Mouse (Mus musculus) kidney, adult 2 months (tissue): Measurements from ENCODE around the gene Park7. TPM values are rescaled to one million over a fixed set of nuclear protein-coding genes. Genes with fewer than 3 reads are reported as not detected.
"Not testable (repeated sequence)": the region's sequence is repeated elsewhere in the genome, so short reads cannot be mapped to it uniquely, and the experiment has no call there.

ENCODE experiments used
- DNase-seq: peaks from one replicate; pipeline ENCODE4 v3.0.0; 2021
- H3K27ac ChIP-seq: fragments of 200-500 bp; 2 replicates; pipeline ENCODE4 v1.5.1; 2012; ENCODE audit warnings: low read depth, low read length, control low read depth, inconsistent platforms; ENCODE audit not compliant: insufficient read depth
- H3K27me3 ChIP-seq: fragments of 200-500 bp; replicated peaks from 2 replicates; pipeline ENCODE4 v1.6.1; 2012; ENCODE audit warnings: mild to moderate bottlenecking, moderate library complexity, low read length, inconsistent platforms; ENCODE audit not compliant: control insufficient read depth, insufficient read depth
- H3K36me3 ChIP-seq: fragments of 200-500 bp; 2 replicates; pipeline ENCODE4 v1.6.1; 2012; ENCODE audit warnings: mild to moderate bottlenecking, moderate library complexity, low read length, inconsistent platforms; ENCODE audit not compliant: control insufficient read depth, insufficient read depth
- H3K4me1 ChIP-seq: fragments of 200-500 bp; 2 replicates; pipeline ENCODE4 v1.6.1; 2011; ENCODE audit warnings: low read length; ENCODE audit not compliant: control insufficient read depth, insufficient read depth
- H3K4me3 ChIP-seq: fragments of 200-500 bp; 2 replicates; pipeline ENCODE4 v1.5.1; 2011; ENCODE audit warnings: mild to moderate bottlenecking, low read depth, low read length, control low read depth; ENCODE audit not compliant: insufficient read depth
- CTCF ChIP-seq: fragments of 200-500 bp; conservative IDR thresholded peaks from 2 replicates; pipeline ENCODE4 v1.5.1; 2011; ENCODE audit warnings: low read depth, mild to moderate bottlenecking, control low read depth, low read length, moderate library complexity, mixed read lengths; ENCODE audit not compliant: insufficient read depth, insufficient read length
- POLR2A ChIP-seq: fragments of 200-500 bp; IDR thresholded peaks from one replicate; pipeline ENCODE4 v1.6.1; 2011; ENCODE audit warnings: low read depth, low read length, control low read depth
- WGBS: fragments of 180-500 bp; shearing (Covaris S2); methylation state at CpG from one replicate; pipeline ENCODE4 v1.1.7; 2018; 5-methylcytosine and 5-hydroxymethylcytosine counted together
- polyA plus RNA-seq: library from polyadenylated mRNA; depleted of rRNA; stranded (reverse); fragments of >200 nt; gene quantifications from 2 replicates; pipeline ENCODE4 v1.2.3, GENCODE M21; 2012

The Park7 gene
- polyA plus RNA-seq, 1 experiment, result 444 TPM

DNA sequence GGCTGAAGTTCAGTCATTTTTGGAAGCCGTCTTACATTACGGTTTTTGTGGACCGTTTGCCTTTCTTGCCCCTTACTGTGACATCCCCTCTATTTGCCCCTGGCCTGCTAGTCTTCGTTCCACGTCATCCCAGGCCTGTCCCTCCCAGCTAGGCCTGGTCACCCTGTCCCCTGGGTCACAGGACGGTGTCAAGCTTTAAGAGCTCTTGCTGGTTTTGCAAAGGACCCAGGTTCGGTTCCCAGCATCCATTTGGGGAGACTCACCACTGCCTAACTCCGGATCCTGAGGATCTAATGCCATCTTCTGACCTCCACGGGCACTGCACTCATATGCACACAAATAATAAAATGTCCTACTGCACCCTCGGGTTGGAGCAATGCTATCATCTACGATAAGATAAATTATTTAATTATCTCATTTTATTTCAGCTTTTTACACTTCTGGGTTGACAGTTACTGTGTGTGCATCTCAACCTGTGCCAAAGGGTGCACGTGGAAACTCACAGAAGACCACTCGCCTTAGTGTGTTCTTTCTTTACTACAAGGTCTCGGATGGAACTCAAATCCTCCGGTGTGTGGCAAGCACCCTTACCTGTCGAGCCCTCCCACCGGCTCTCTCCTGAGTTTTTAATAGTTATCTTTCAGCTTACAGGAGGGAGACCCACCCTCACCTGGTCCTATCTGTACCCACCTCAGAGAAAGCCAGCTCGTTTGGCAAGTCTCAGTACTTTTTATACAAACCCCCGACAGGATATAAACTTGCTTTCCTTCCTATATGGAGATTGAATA, 3.9 kb downstream of the Park7 start:
- WGBS, result 85% methylated on average over 19 of the region's 19 CpGs
- no peak for DNase-seq
- no peak for TF ChIP-seq CTCF
- Histone ChIP-seq H3K36me3 (peaks cover 3% of the 10 kb centered on the region), H3K4me1 (peaks cover 18% of the 10 kb centered on the region; the same call in 1 of the 2 replicates), H3K4me3 (peak overlapping the region; percentile 3; the same call in 1 of the 2 replicates), H3K27me3 (no peaks in the 10 kb centered on the region), H3K27ac (peak overlapping the region; percentile 69)

DNA sequence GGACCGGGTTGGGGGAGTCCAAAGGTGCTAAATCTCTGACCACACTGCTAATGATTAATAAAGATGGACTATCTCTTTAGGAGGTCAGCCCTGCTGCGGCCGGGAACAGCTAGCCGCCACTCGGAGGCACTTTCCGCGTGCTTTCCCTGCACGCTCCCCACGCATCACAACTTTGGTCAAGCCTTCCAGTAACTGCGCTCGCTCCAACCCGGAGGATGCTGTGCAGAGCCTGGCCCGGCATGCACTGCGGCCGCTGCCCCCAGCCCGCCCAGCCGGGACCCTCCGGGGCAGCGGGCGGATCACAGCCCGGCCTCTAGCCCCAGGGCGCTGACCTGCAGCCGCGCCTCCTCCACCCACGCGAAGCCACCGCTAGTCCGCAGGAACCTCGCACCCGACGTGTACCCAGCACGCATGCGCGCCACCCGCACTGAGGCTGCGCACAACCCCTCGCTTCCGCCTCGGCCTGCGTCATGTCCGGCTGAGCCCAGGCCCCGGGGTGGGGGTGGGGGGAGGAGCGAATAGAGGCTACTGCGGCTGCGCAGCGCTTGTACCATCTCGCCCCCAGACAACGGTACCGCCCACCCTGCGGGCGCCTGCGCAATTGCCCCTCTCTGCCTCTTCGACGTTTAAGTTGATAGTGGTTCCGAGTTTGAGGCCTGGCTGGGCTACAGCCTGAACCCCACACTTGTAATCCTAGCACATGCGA, 4.6 kb downstream of the Park7 start:
- H3K27me3 ChIP-seq, result no peaks in the 10 kb centered on the region
- under 1% methylated on average over 56 of the region's 56 CpGs for WGBS
- peak overlapping the region; percentile 93 for H3K27ac ChIP-seq
- peaks cover 13% of the 10 kb centered on the region; the same call in 1 of the 2 replicates for H3K4me1 ChIP-seq
- peak overlapping the region; percentile 72 for H3K4me3 ChIP-seq
- peak; percentile 98 for DNase-seq
- peaks cover 3% of the 10 kb centered on the region for H3K36me3 ChIP-seq
- TF ChIP-seq CTCF, result peak; percentile 27; the same call in 1 of the 2 replicates
- TF ChIP-seq POLR2A, result peak; percentile 67

DNA sequence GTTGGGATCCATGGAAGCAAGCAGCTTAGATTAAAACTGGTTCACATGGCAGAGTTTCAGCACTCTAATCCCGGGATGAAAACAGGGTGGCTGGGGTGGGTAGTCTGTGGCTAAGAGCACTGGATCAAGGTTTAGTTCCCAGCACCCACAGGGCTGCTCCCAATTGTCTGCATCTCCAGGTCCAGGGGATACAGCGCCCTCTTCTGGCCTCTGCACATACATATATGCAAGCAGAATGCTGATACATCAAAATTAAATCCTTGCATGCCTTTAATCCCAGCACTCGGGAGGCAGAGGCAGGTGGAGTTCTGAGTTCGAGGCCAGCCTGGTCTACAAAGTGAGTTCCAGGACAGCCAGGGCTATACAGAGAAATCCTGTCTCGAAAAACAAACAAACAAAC, 5.7 kb downstream of the Park7 start:
- DNase-seq, H3K4me3 ChIP-seq, H3K27me3 ChIP-seq, H3K36me3 ChIP-seq: not testable (repeated sequence)
- H3K4me1 ChIP-seq, result peaks cover 17% of the 10 kb centered on the region
- WGBS, result 73% methylated on average over 5 of the region's 5 CpGs
- TF ChIP-seq CTCF, result 0 out of 2 replicates have a peak, but pooled peaks have one; percentile 19
- H3K27ac ChIP-seq, result peak overlapping the region; percentile 48

DNA sequence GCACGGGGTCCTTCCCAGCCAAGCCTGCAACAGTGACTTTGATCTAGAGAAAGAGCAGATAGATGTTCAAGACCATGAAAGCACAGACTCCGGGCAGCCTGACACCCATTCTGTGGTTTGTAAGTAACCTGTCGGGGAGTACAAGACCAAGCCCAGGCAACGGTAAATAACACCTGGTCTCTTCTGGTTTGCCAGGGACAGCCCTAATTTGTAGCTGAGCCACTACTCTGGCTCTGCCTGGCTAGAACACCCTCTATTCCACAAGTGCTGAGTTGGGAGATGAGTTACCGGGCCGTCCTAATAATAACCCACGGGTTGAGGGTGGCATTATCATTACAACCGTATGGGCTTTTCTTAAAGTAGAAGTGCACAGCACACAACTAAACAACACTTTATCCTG, 7.1 kb downstream of the Park7 start:
- 67% methylated on average over 8 of the region's 8 CpGs for WGBS
- Histone ChIP-seq H3K4me3 (no peak overlapping the region), H3K36me3 (peaks cover 3% of the 10 kb centered on the region), H3K4me1 (peaks cover 25% of the 10 kb centered on the region), H3K27ac (peak overlapping the region; percentile 20; the same call in 1 of the 2 replicates), H3K27me3 (no peaks in the 10 kb centered on the region)
- DNase-seq, result no peak
- no peak for TF ChIP-seq POLR2A
- no peak for TF ChIP-seq CTCF

DNA sequence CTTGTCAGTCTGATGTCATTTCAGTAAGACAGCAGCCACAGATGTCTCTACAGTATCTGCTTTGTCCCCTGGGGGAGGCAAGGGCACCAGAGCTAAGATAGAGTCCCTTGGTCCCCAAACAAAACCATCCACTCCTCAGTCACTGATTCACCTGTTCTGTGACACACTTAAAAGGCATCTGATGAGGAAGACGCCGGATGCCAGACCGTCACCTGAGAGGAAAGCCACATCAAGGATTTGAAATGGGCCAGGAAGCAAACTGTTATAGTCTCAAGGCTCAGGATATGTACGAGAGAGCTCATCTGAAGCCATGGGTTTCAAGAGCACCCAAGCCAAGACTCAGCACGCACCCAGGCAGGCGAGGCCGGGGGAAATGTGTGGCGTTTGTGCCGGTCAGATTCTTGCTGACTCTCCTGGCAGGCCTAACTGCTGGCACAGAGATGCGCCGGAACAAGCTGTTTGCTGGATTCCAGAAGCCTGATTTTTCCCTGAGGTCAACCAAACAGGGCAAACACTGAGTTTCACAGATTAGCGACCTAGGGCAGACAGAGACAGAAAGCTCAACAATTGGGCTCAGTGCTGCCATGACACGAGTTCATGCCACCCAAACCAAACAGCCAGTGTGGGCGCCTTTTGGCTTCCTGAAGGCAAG, 11.0 kb downstream of the Park7 start:
- peak overlapping the region; percentile 90 for H3K27ac ChIP-seq
- peaks cover 3% of the 10 kb centered on the region for H3K36me3 ChIP-seq
- WGBS, result 62% methylated on average over 14 of the region's 14 CpGs

DNA sequence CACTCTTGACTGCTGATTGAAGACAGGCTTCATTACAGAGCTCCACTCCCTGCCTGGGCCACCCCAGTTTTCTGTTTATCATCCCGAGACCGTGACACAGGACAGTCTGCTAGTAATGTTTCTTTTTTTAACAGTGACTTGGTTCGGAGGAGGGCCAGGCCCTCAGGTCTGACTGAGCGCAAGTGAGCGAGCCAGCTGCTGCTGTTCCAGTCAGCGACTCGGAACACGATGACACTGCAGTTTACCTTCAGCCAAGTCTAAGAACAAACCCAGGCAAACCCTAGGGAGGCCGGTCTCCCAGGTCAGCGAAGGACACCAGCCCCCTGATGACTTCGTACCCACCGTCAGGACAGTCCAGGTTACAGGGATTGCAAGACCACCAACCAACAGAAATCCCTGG, 12.2 kb downstream of the Park7 start:
- peaks cover 5% of the 10 kb centered on the region for H3K36me3 ChIP-seq
- TF ChIP-seq CTCF (no peak), POLR2A (peak; percentile 10)
- no peak overlapping the region for H3K4me3 ChIP-seq
- peak; percentile 91 for DNase-seq
- H3K27ac ChIP-seq, result peak overlapping the region; percentile 90
- no peaks in the 10 kb centered on the region for H3K27me3 ChIP-seq
- WGBS, result 53% methylated on average over 12 of the region's 12 CpGs
- H3K4me1 ChIP-seq, result peaks cover 41% of the 10 kb centered on the region

More for the DNA sequence above, 11.0 kb downstream of the Park7 start:
- Histone ChIP-seq H3K4me1 (peaks cover 39% of the 10 kb centered on the region), H3K27me3 (no peaks in the 10 kb centered on the region), H3K4me3 (no peak overlapping the region)
- DNase-seq, result peak; percentile 92
- no peak for TF ChIP-seq POLR2A
- no peak for TF ChIP-seq CTCF
